Mouse (Mus musculus) embryo, embryonic 11 days (tissue): Measurements from ENCODE around the gene AA467197.

ENCODE experiments used
- DNase-seq: peaks from one replicate; pipeline ENCODE4 v3.0.0-alpha.2; 2015

AA467197 gene

GRCm38 (mm10) chr2:122638673-122639072 is 1.9 kb downstream of the AA467197 start:
- no peak for DNase-seq

- no peak for DNase-seq
Observed at GRCm38 (mm10) chr2:122652096-122653084, 15.6 kb downstream of the AA467197 start.

GRCm38 (mm10) chr2:122656052-122656451 is 19.3 kb downstream of the AA467197 start:
- DNase-seq = no peak

- no peak for DNase-seq
Observed at GRCm38 (mm10) chr2:122656767-122657166, 20.0 kb downstream of the AA467197 start.

GRCm38 (mm10) chr2:122657707-122658524 is 21.1 kb downstream of the AA467197 start:
- no peak for DNase-seq

- DNase-seq = no peak
Observed at GRCm38 (mm10) chr2:122659825-122660224, 23.0 kb downstream of the AA467197 start.

GRCm38 (mm10) chr2:122665253-122665972 is 28.6 kb downstream of the AA467197 start:
- DNase-seq = no peak

- DNase-seq = peak; percentile 70
Observed at GRCm38 (mm10) chr2:122665973-122666875, 29.4 kb downstream of the AA467197 start.

- peak; percentile 57 for DNase-seq
Observed at GRCm38 (mm10) chr2:122667856-122668255, 31.1 kb downstream of the AA467197 start.

GRCm38 (mm10) chr2:122671714-122672113 is 34.9 kb downstream of the AA467197 start:
- no peak for DNase-seq

- DNase-seq = no peak
Observed at GRCm38 (mm10) chr2:122672841-122673240, 36.1 kb downstream of the AA467197 start.

GRCm38 (mm10) chr2:122675126-122675525 is 38.3 kb downstream of the AA467197 start:
- no peak for DNase-seq

- DNase-seq = no peak
Observed at GRCm38 (mm10) chr2:122681379-122682137, 44.8 kb downstream of the AA467197 start.

- DNase-seq = no peak
Observed at GRCm38 (mm10) chr2:122682520-122682919, 45.7 kb downstream of the AA467197 start.

- no peak for DNase-seq
Observed at GRCm38 (mm10) chr2:122683641-122684040, 46.9 kb downstream of the AA467197 start.

- DNase-seq = no peak
Observed at GRCm38 (mm10) chr2:122686665-122687064, 49.9 kb downstream of the AA467197 start.
